Mouse (Mus musculus) G1E-ER4 (cell line): Measurements from ENCODE around the gene Lurap1l. TPM values are rescaled to one million over a fixed set of nuclear protein-coding genes. Genes with fewer than 3 reads are reported as not detected.

Source experiments
- GATA1 ChIP-seq: IDR thresholded peaks from one replicate; pipeline ENCODE4 v1.8.0; 2012; ENCODE audit warnings: low read length, inconsistent platforms
- polyA plus RNA-seq: library from polyadenylated mRNA; stranded (reverse); fragments of >175 nt; gene quantifications from 2 replicates; pipeline ENCODE4 v1.2.3, GENCODE M21; 2012

The Lurap1l gene
- polyA plus RNA-seq, 1 experiment = not detected

- TF ChIP-seq GATA1 = no peak
Observed at GRCm38 (mm10) chr4:80941978-80942377, 31.5 kb downstream of the Lurap1l start.

- TF ChIP-seq GATA1 = no peak
Observed at GRCm38 (mm10) chr4:80944605-80945004, 34.2 kb downstream of the Lurap1l start.

- TF ChIP-seq GATA1 = no peak
Observed at GRCm38 (mm10) chr4:80949110-80949509, 38.7 kb downstream of the Lurap1l start.

- TF ChIP-seq GATA1 = no peak
Observed at GRCm38 (mm10) chr4:80949720-80950119, 39.3 kb downstream of the Lurap1l start.

- TF ChIP-seq GATA1 = no peak
Observed at GRCm38 (mm10) chr4:80950280-80950781, 39.9 kb downstream of the Lurap1l start.

- no peak for TF ChIP-seq GATA1
Observed at GRCm38 (mm10) chr4:80952653-80953052, 42.2 kb downstream of the Lurap1l start.

- no peak for TF ChIP-seq GATA1
Observed at GRCm38 (mm10) chr4:80955942-80956341, 45.5 kb downstream of the Lurap1l start.

- TF ChIP-seq GATA1 = no peak
Observed at GRCm38 (mm10) chr4:80967526-80967925, 57.1 kb downstream of the Lurap1l start.

GRCm38 (mm10) chr4:80971846-80972245 lies 61.4 kb downstream of the Lurap1l start:
- TF ChIP-seq GATA1 = no peak

- no peak for TF ChIP-seq GATA1
Observed at GRCm38 (mm10) chr4:80973896-80974295, 63.5 kb downstream of the Lurap1l start.

GRCm38 (mm10) chr4:80990819-80991218 lies 80.4 kb downstream of the Lurap1l start:
- no peak for TF ChIP-seq GATA1

- TF ChIP-seq GATA1 = no peak
Observed at GRCm38 (mm10) chr4:81003528-81003927, 93.1 kb downstream of the Lurap1l start.

Other genes starting within 250 kb of the Lurap1l start
- gene Tyrp1, start 76.5 kb upstream of the Lurap1l start, polyA plus RNA-seq = not detected in 2 replicates